Mouse (Mus musculus) lung, embryonic 15.5 days (tissue): ENCODE results near the gene Mgat2. TPM values are rescaled to one million over a fixed set of nuclear protein-coding genes. Genes with fewer than 3 reads are reported as not detected.

Source experiments
- ATAC-seq: fragments of 200-750 bp; cut with Nextera tagmentation; 2 replicates; pipeline ENCODE4 v1.8.0; 2017; ENCODE audit warnings: moderate number of reproducible peaks, borderline replicate concordance; ENCODE audit not compliant: low FRiP score, low TSS enrichment; ENCODE audit errors: extremely low read depth
- H3K27ac ChIP-seq: fragments of 300-500 bp; sonication (generic); 2 replicates; pipeline ENCODE4 v1.5.1; 2015; ENCODE audit warnings: moderate library complexity, mild to moderate bottlenecking, inconsistent platforms
- H3K27me3 ChIP-seq: fragments of 300-500 bp; sonication (generic); 2 replicates; pipeline ENCODE4 v1.6.1; 2015; ENCODE audit warnings: inconsistent platforms
- H3K36me3 ChIP-seq: fragments of 300-500 bp; sonication (generic); 2 replicates; pipeline ENCODE4 v1.6.1; 2015; ENCODE audit warnings: inconsistent platforms
- H3K4me1 ChIP-seq: fragments of 300-500 bp; sonication (generic); 2 replicates; pipeline ENCODE4 v1.6.1; 2015; ENCODE audit warnings: inconsistent platforms
- H3K4me2 ChIP-seq: fragments of 300-500 bp; sonication (generic); 2 replicates; pipeline ENCODE4 v1.6.1; 2015; ENCODE audit warnings: inconsistent platforms, mild to moderate bottlenecking, moderate library complexity
- H3K4me3 ChIP-seq: fragments of 300-500 bp; sonication (generic); 2 replicates; pipeline ENCODE4 v1.5.1; 2015; ENCODE audit warnings: mild to moderate bottlenecking, inconsistent platforms
- H3K9ac ChIP-seq: fragments of 300-500 bp; sonication (generic); 2 replicates; pipeline ENCODE4 v1.6.1; 2015; ENCODE audit warnings: inconsistent platforms
- H3K9me3 ChIP-seq: fragments of 300-500 bp; sonication (generic); 2 replicates; pipeline ENCODE4 v1.6.1; 2016; ENCODE audit warnings: inconsistent platforms
- WGBS: fragments of 180-500 bp; shearing (Covaris S2); methylation state at CpG from one replicate; pipeline ENCODE4 v1.1.7; 2015; 5-methylcytosine and 5-hydroxymethylcytosine counted together
- polyA plus RNA-seq: library from polyadenylated mRNA; unstranded; fragments of >200 nt; fragmentation: Nextera tagmentation; extraction: Ambion mirVana; gene quantifications from 2 replicates; pipeline ENCODE4 v1.2.1, GENCODE M21; 2015

Mgat2 gene
- polyA plus RNA-seq, 1 experiment from 2014 or later = 56.7 TPM

- Histone ChIP-seq H3K27ac (peak overlapping the region; percentile 89), H3K9ac (peak overlapping the region; percentile 88), H3K4me2 (peak overlapping the region; percentile 74), H3K36me3 (peaks cover 30% of the 10 kb centered on the region), H3K4me3 (peak overlapping the region; percentile 69), H3K27me3 (no peaks in the 10 kb centered on the region), H3K9me3 (no peaks in the 10 kb centered on the region), H3K4me1 (peaks cover 19% of the 10 kb centered on the region)
- 2% methylated on average over 80 of the region's 86 CpGs for WGBS
- peak; percentile 76 for ATAC-seq
These were observed 662 bp downstream of the Mgat2 start for GRCm38 (mm10) chr12:69184342-69185295.

GRCm38 (mm10) chr12:69185371-69185770 is 1.4 kb downstream of the Mgat2 start:
- Histone ChIP-seq H3K9me3 (no peaks in the 10 kb centered on the region), H3K36me3 (peaks cover 38% of the 10 kb centered on the region), H3K27me3 (no peaks in the 10 kb centered on the region), H3K4me3 (peak overlapping the region; percentile 69), H3K27ac (no peak overlapping the region), H3K4me1 (peaks cover 19% of the 10 kb centered on the region), H3K4me2 (peak overlapping the region; percentile 74), H3K9ac (peak overlapping the region; percentile 88)
- no peak for ATAC-seq
- 73% methylated on average over 7 of the region's 7 CpGs for WGBS

DNA sequence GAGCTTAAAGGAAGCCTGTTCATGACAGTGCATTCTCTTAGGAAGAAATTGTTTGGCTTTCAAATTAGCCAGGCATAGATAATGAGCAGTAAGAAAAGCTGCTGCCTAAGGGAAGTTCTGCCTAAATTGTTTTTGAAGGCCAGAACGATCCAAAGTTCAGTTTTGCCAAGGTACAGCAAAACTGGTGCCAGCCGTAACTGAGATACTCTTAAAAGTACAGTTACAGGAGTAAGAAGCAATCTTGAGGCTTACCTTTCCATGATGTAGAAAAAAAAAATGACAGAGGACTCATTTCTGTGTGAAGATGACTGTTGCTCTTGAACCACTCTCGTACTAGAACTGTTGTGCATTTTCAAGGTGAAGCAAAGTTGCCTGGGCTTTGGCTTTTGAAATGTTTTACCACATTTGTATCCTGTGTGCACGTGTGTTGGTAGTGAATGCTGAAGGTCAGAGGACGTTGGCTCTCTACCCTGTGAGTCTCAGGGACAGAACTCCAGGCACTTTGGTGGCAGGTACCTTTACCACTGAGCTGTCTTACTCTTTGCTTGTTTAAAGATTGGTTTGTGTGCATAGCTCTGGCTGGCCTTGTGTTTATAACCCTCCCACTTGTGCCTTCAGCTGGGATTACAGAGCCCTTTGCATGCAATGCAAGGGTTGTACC is 3.0 kb downstream of the Mgat2 start:
- Histone ChIP-seq H3K27me3 (no peaks in the 10 kb centered on the region), H3K9me3 (no peaks in the 10 kb centered on the region), H3K4me3 (no peak overlapping the region), H3K9ac (no peak overlapping the region), H3K4me1 (peaks cover 19% of the 10 kb centered on the region), H3K36me3 (peaks cover 41% of the 10 kb centered on the region), H3K27ac (no peak overlapping the region), H3K4me2 (no peak overlapping the region)
- no peak for ATAC-seq
- 61% methylated on average over 5 of the region's 5 CpGs for WGBS

DNA sequence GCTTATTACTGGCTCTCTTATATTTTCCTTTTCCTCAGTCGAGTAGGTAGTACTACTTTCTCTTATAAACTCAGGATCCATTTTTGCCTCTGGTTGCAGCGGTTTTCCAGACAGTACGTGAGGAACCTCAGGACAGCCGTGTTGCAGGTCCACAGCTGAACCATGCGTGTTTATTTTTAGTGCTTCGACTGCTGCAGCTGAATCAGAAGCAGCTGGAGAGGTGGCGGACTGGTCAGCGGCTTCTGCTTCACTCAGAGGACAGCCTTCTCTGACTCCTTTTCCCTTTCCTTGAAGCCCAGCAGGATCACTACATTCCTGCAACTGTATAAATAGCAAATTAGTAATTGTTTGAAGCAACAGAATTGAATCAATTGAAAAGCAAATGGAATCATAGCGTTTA is 6.1 kb downstream of the Mgat2 start:
- H3K9ac ChIP-seq = no peak overlapping the region
- H3K27me3 ChIP-seq = no peaks in the 10 kb centered on the region
- H3K27ac ChIP-seq = no peak overlapping the region
- peaks cover 45% of the 10 kb centered on the region for H3K36me3 ChIP-seq
- no peaks in the 10 kb centered on the region for H3K9me3 ChIP-seq
- no peak overlapping the region for H3K4me3 ChIP-seq
- 81% methylated on average over 9 of the region's 9 CpGs for WGBS
- ATAC-seq = no peak
- H3K4me2 ChIP-seq = no peak overlapping the region
- peaks cover 17% of the 10 kb centered on the region for H3K4me1 ChIP-seq

DNA sequence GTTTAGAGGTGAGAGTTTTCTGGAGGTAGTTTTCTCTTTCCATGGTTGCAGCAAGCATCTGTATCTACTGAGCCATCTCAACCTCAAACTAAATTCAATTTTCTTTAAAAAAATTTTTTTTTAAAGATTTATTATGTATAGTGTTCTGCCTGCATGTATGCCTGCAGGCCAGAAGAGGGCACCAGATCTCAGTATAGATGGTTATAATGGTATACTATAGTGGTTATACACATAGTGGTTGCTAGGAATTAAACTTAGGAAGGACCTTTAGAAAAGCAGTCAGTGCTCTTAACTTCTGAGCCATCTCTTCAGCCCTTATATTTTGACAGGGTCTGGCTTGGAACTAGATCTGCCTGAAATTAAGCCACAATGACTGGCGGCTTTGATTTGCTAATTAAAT is 6.6 kb downstream of the Mgat2 start:
- peaks cover 13% of the 10 kb centered on the region for H3K4me1 ChIP-seq
- ATAC-seq = no peak
- no peak overlapping the region for H3K4me2 ChIP-seq
- H3K36me3 ChIP-seq = peaks cover 45% of the 10 kb centered on the region
- H3K4me3 ChIP-seq = no peak overlapping the region
- H3K27ac ChIP-seq = no peak overlapping the region
- no peaks in the 10 kb centered on the region for H3K9me3 ChIP-seq
- WGBS = 95% methylated on average over 1 of the region's 1 CpGs
- H3K9ac ChIP-seq = no peak overlapping the region
- H3K27me3 ChIP-seq = no peaks in the 10 kb centered on the region

GRCm38 (mm10) chr12:69191396-69191795 is 7.4 kb downstream of the Mgat2 start:
- Histone ChIP-seq H3K9me3 (no peaks in the 10 kb centered on the region), H3K9ac (no peak overlapping the region), H3K27me3 (no peaks in the 10 kb centered on the region), H3K4me1 (peaks cover 15% of the 10 kb centered on the region), H3K27ac (no peak overlapping the region), H3K4me2 (no peak overlapping the region), H3K4me3 (no peak overlapping the region), H3K36me3 (peaks cover 45% of the 10 kb centered on the region)
- ATAC-seq = no peak
- WGBS = 86% methylated on average over 5 of the region's 5 CpGs

DNA sequence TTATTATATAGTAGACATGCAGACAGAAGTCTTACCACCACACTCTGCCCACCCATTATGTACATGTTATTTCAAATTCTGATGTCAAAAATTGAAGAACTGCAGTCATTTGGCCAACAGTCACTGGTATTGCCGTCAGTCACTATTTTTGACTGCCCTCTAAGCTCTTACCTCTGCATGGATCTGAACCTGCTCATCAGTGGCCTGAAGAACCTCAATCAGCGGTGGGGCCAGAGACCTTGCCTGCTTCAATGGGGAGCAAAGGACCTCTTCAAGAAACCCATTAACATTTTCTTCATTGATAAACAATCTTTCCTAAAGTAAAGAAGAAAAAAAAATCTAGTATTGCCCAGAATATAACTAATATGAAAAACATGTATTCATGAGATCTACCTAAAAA is 8.7 kb downstream of the Mgat2 start:
- H3K36me3 ChIP-seq = peaks cover 38% of the 10 kb centered on the region
- no peak overlapping the region for H3K4me3 ChIP-seq
- H3K4me2 ChIP-seq = no peak overlapping the region
- no peaks in the 10 kb centered on the region for H3K9me3 ChIP-seq
- no peak for ATAC-seq
- 86% methylated on average over 2 of the region's 2 CpGs for WGBS
- H3K4me1 ChIP-seq = peaks cover 6% of the 10 kb centered on the region
- no peak overlapping the region for H3K27ac ChIP-seq
- H3K27me3 ChIP-seq = no peaks in the 10 kb centered on the region
- H3K9ac ChIP-seq = no peak overlapping the region

GRCm38 (mm10) chr12:69196444-69197377 is 12.8 kb downstream of the Mgat2 start, which contains the start of gene Gm49383:
Gene Gm49383 (minus strand): TSS chr12:69197104.
- no peaks in the 10 kb centered on the region for H3K9me3 ChIP-seq
- H3K36me3 ChIP-seq = peaks cover 24% of the 10 kb centered on the region; the same call in 1 of the 2 replicates
- peak within 1 kb of the TSS; percentile 78 for H3K9ac ChIP-seq
- peak; percentile 75 for ATAC-seq
- H3K27ac ChIP-seq = peak within 1 kb of the TSS; percentile 88
- H3K4me3 ChIP-seq = peak within 1 kb of the TSS; percentile 75
- WGBS = under 1% methylated on average over 75 of the region's 75 CpGs
- H3K4me2 ChIP-seq = peak within 1 kb of the TSS; percentile 95
- H3K4me1 ChIP-seq = peaks cover 22% of the 10 kb centered on the region
- no peaks in the 10 kb centered on the region for H3K27me3 ChIP-seq

- under 1% methylated on average over 94 of the region's 94 CpGs for WGBS
- Histone ChIP-seq H3K4me3 (peak overlapping the region; percentile 75), H3K4me1 (peaks cover 22% of the 10 kb centered on the region), H3K27ac (peak overlapping the region; percentile 88), H3K9me3 (no peaks in the 10 kb centered on the region), H3K27me3 (no peaks in the 10 kb centered on the region), H3K4me2 (peak overlapping the region; percentile 95), H3K36me3 (peaks cover 22% of the 10 kb centered on the region; the same call in 1 of the 2 replicates), H3K9ac (peak overlapping the region; percentile 78)
- ATAC-seq = peak; percentile 80
These were observed 13.6 kb downstream of the Mgat2 start for GRCm38 (mm10) chr12:69197378-69198163.

DNA sequence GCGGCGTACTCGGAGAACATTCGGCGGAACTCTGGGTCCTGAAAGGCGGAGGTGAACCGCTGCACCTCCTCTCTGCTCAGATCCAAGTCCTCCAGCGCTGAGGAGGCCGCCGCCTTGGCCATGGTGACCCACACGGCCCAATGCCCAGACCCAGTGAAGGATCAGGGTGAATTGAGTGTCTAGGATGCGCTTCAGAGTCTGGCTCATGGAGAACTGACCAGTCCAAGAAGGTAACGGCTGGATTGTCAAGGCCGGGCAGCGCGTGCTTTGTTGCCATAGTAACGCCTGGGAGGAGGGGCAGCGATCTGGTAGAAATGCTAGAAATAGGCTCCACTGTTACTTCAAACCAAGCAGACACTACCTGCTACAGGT is 14.2 kb downstream of the Mgat2 start, which contains the start of gene Dnaaf2:
Gene Dnaaf2, minus strand, starts transcription at position 266 of the 372 bp plus-strand sequence.
- Histone ChIP-seq H3K9me3 (no peaks in the 10 kb centered on the region), H3K4me2 (peak within 1 kb of the TSS; percentile 95), H3K4me1 (peaks cover 22% of the 10 kb centered on the region), H3K9ac (peak within 1 kb of the TSS; percentile 78), H3K36me3 (peaks cover 24% of the 10 kb centered on the region), H3K4me3 (peak within 1 kb of the TSS; percentile 75), H3K27ac (peak within 1 kb of the TSS; percentile 88), H3K27me3 (no peaks in the 10 kb centered on the region)
- peak; percentile 21; the same call in 1 of the 2 replicates for ATAC-seq
- under 1% methylated on average over 18 of the region's 18 CpGs for WGBS
